Mouse (Mus musculus): Measurements from ENCODE around the gene Cyb5rl. TPM values are rescaled to one million over a fixed set of nuclear protein-coding genes. Genes with fewer than 3 reads are reported as not detected.
"Not testable (repeated sequence)": the region's sequence is repeated elsewhere in the genome, so short reads cannot be mapped to it uniquely, and the experiment has no call there.

The Cyb5rl gene
- total RNA-seq, 1 experiment: 9.3 TPM

DNA sequence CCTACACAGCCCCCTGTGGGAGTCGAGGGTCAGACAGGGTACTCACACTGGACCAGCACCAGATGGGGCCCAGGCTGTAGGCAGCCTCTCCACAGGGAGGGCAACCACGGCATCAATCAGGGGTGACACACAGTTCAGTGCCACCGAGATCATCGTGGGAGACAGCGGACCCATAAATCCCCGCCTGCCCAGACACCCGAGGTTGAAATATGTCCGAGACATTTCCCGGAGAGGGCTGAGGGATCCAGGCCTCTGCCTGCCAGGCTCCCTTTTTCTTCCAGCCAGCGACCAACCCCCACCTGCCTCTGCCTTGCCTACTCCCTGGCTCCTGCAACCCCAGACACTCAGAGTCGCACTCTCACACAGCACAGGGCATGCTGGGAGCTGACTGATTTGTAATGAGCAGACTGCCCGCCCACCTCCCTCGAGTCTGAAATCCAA lies 41.5 kb downstream of the Cyb5rl start:
- Histone ChIP-seq H3K4me1 (ENCODE audit: control insufficient read depth in 2 of 2, insufficient read depth in 2 of 2, low read length in 2 of 2, poor library complexity in 1 of 2) (peaks cover 0 to 8% of the 10 kb centered on the region in 2 experiments; a peak in 1 of 4 replicates), H3K4me3 (ENCODE audit: insufficient read depth in 1 of 2, low read depth in 1 of 2, low read length in 2 of 2, poor library complexity in 1 of 2, severe bottlenecking in 1 of 2) (peak overlapping the region; percentile 6 to 54; a peak in 3 of 4 replicates), H3K9me3 (ENCODE audit: control insufficient read depth, insufficient read depth, low read depth, low read length) (no peaks in the 10 kb centered on the region), H3K9ac (ENCODE audit: insufficient read depth, low read depth, low read length, poor library complexity, severe bottlenecking) (peak overlapping the region; percentile 43), H3K36me3 (ENCODE audit: control insufficient read depth, insufficient read depth, low read length, poor library complexity, severe bottlenecking) (no peaks in the 10 kb centered on the region), H3K27ac (ENCODE audit: insufficient read depth, low read depth, low read length, poor library complexity, severe bottlenecking) (no peak overlapping the region)
- in situ Hi-C loops (cut with MboI; ENCODE audit: low sequenced_read_pairs in 2 of 2, unreplicated experiment in 2 of 2): no loop called here
- TF ChIP-seq ZC3H11A (IDR thresholded peaks at IDR 0.05; ENCODE audit: borderline replicate concordance, low read depth, low read length) (no peak), MAFK (IDR thresholded peaks at IDR 0.05; ENCODE audit: insufficient read depth, low read depth, low read length) (no peak), CHD2 (IDR thresholded peaks at IDR 0.05; ENCODE audit: low read depth, low read length) (no peak), ZNF384 (IDR thresholded peaks at IDR 0.05; ENCODE audit: low read depth, low read length) (no peak), HCFC1 (IDR thresholded peaks at IDR 0.05; ENCODE audit: borderline replicate concordance, insufficient read depth, low read length) (no peak)
- no peak for DNase-seq (ENCODE audit: low read depth, low spot score)

DNA sequence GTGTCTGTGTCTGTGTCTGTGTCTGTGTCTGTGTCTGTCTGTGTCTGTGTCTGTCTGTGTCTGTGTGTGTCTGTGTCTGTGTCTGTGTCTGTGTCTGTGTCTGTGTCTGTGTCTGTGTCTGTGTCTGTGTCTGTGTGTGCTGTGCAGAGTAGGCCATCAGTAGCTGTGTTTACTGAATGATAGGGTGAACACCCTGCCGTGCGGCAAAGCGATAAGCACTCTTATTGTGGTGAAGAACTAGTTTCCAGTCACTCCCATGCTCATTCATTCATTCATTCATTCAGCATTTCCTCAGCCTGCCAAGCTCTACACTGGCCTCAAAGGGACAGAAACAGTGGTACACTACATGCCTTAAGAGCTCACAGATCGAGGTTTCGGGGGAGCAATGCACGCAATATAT lies 42.4 kb downstream of the Cyb5rl start:
- in situ Hi-C loops (cut with MboI; ENCODE audit: low sequenced_read_pairs in 2 of 2, unreplicated experiment in 2 of 2); H3K36me3 ChIP-seq (ENCODE audit: control insufficient read depth, insufficient read depth, low read length, poor library complexity, severe bottlenecking); H3K4me3 ChIP-seq (ENCODE audit: insufficient read depth in 1 of 2, low read depth in 1 of 2, low read length in 2 of 2, poor library complexity in 1 of 2, severe bottlenecking in 1 of 2); H3K4me1 ChIP-seq (ENCODE audit: control insufficient read depth in 2 of 2, insufficient read depth in 2 of 2, low read length in 2 of 2, poor library complexity in 1 of 2); H3K9ac ChIP-seq (ENCODE audit: insufficient read depth, low read depth, low read length, poor library complexity, severe bottlenecking); H3K9me3 ChIP-seq (ENCODE audit: control insufficient read depth, insufficient read depth, low read depth, low read length); DNase-seq (ENCODE audit: low read depth, low spot score); H3K27ac ChIP-seq (ENCODE audit: insufficient read depth, low read depth, low read length, poor library complexity, severe bottlenecking): not testable (repeated sequence)

DNA sequence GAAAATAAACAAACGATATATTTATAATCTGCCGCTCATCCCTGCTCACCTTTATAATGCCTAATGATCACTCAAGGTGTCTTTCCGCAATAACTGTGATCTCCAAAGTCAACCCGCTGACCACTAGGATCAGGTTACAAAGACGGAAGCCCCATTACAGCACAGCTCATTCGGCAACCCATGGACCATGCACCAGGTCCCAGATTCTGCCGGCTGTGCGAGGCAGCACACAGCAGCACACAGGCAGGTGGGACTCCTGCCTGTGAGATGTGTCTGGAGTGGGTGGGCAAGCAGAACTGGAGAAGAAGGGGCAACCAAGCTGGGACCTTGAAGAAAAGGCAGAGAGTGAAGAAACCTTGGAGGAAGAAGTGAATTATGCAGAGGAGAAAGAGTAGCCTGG lies 47.5 kb downstream of the Cyb5rl start:
- in situ Hi-C loops (cut with MboI; ENCODE audit: low sequenced_read_pairs in 2 of 2, unreplicated experiment in 2 of 2): no loop called here
- TF ChIP-seq MAFK (IDR thresholded peaks at IDR 0.05; ENCODE audit: insufficient read depth, low read depth, low read length) (no peak), ZNF384 (IDR thresholded peaks at IDR 0.05; ENCODE audit: low read depth, low read length) (no peak), CHD2 (IDR thresholded peaks at IDR 0.05; ENCODE audit: low read depth, low read length) (no peak), HCFC1 (IDR thresholded peaks at IDR 0.05; ENCODE audit: borderline replicate concordance, insufficient read depth, low read length) (no peak), ZC3H11A (IDR thresholded peaks at IDR 0.05; ENCODE audit: borderline replicate concordance, low read depth, low read length) (no peak)
- DNase-seq (ENCODE audit: low read depth, low spot score): no peak
- no peaks in the 10 kb centered on the region for H3K9me3 ChIP-seq (ENCODE audit: control insufficient read depth, insufficient read depth, low read depth, low read length)
- no peak overlapping the region for H3K27ac ChIP-seq (ENCODE audit: insufficient read depth, low read depth, low read length, poor library complexity, severe bottlenecking)
- H3K36me3 ChIP-seq (ENCODE audit: control insufficient read depth, insufficient read depth, low read length, poor library complexity, severe bottlenecking): no peaks in the 10 kb centered on the region
- no peak overlapping the region for H3K9ac ChIP-seq (ENCODE audit: insufficient read depth, low read depth, low read length, poor library complexity, severe bottlenecking)
- no peak overlapping the region for H3K4me3 ChIP-seq (ENCODE audit: insufficient read depth in 1 of 2, low read depth in 1 of 2, low read length in 2 of 2, poor library complexity in 1 of 2, severe bottlenecking in 1 of 2)
- peaks cover 0 to 1% of the 10 kb centered on the region in 2 experiments; a peak in 1 of 4 replicates for H3K4me1 ChIP-seq (ENCODE audit: control insufficient read depth in 2 of 2, insufficient read depth in 2 of 2, low read length in 2 of 2, poor library complexity in 1 of 2)

DNA sequence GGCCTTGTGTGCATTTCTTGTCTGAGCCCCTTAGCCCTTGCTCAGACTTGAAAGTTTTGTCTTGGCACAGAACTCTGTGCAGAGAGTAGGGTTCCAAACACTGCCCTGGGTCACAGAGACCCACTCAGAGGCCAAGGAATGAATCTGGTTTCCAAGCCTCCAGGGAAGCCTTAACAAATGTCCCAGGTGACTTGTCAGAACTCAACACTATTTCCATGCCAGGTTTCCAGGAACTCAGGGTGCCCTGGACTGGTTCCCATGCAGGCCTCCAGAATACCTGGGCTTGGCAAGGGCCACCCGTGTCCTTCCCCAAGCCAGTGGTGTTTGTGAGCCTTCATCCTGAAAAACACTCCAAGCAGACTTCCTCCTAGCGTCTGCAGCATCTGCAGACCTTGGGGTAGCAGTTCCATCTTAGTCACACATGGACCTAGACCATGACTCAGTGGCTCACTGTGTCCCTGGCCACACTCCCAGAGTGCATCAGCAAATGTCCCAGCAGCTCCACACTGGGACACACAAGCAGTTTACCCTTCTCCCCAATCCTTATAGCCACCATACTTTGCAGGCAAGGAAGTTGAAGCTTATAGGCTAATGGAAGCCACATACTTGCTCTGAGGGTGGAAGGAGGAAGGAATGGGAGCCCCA lies 51.1 kb downstream of the Cyb5rl start:
- Histone ChIP-seq H3K9ac (ENCODE audit: insufficient read depth, low read depth, low read length, poor library complexity, severe bottlenecking) (no peak overlapping the region), H3K9me3 (ENCODE audit: control insufficient read depth, insufficient read depth, low read depth, low read length) (no peaks in the 10 kb centered on the region), H3K27ac (ENCODE audit: insufficient read depth, low read depth, low read length, poor library complexity, severe bottlenecking) (no peak overlapping the region), H3K4me1 (ENCODE audit: control insufficient read depth in 2 of 2, insufficient read depth in 2 of 2, low read length in 2 of 2, poor library complexity in 1 of 2) (peaks cover 0 to 1% of the 10 kb centered on the region in 2 experiments; a peak in 1 of 4 replicates), H3K36me3 (ENCODE audit: control insufficient read depth, insufficient read depth, low read length, poor library complexity, severe bottlenecking) (no peaks in the 10 kb centered on the region), H3K4me3 (ENCODE audit: insufficient read depth in 1 of 2, low read depth in 1 of 2, low read length in 2 of 2, poor library complexity in 1 of 2, severe bottlenecking in 1 of 2) (no peak overlapping the region)
- no peak for DNase-seq (ENCODE audit: low read depth, low spot score)
- TF ChIP-seq HCFC1 (IDR thresholded peaks at IDR 0.05; ENCODE audit: borderline replicate concordance, insufficient read depth, low read length) (no peak), CHD2 (IDR thresholded peaks at IDR 0.05; ENCODE audit: low read depth, low read length) (no peak), ZNF384 (IDR thresholded peaks at IDR 0.05; ENCODE audit: low read depth, low read length) (no peak), ZC3H11A (IDR thresholded peaks at IDR 0.05; ENCODE audit: borderline replicate concordance, low read depth, low read length) (no peak), MAFK (IDR thresholded peaks at IDR 0.05; ENCODE audit: insufficient read depth, low read depth, low read length) (no peak)
- in situ Hi-C loops (cut with MboI; ENCODE audit: low sequenced_read_pairs in 2 of 2, unreplicated experiment in 2 of 2): no loop called here

DNA sequence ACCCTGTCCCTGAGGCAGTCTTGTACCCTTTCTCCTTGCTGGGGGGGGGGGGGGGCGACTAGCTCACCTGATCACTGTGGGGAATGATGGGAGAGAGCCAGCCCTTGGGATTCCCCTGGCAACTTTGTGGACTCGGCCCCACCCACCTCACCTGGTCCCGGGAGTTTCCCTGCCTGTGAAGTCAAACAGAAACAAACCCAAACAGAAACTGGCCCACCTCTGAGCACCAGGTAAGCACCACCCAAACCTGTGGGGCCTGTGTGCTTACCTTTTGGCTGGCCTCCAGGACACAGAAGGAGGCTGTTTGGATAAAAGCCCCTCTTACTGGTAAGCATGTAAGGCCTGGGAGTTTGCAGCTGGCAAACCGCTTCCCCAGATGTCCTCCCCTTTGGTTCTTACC lies 52.3 kb downstream of the Cyb5rl start:
- TF ChIP-seq CHD2 (IDR thresholded peaks at IDR 0.05; ENCODE audit: low read depth, low read length): no peak
- TF ChIP-seq MAFK (IDR thresholded peaks at IDR 0.05; ENCODE audit: insufficient read depth, low read depth, low read length): no peak
- no peak for TF ChIP-seq ZNF384 (IDR thresholded peaks at IDR 0.05; ENCODE audit: low read depth, low read length)
- no peak for TF ChIP-seq HCFC1 (IDR thresholded peaks at IDR 0.05; ENCODE audit: borderline replicate concordance, insufficient read depth, low read length)
- no peak for TF ChIP-seq ZC3H11A (IDR thresholded peaks at IDR 0.05; ENCODE audit: borderline replicate concordance, low read depth, low read length)
- Histone ChIP-seq H3K9me3 (ENCODE audit: control insufficient read depth, insufficient read depth, low read depth, low read length) (no peaks in the 10 kb centered on the region), H3K27ac (ENCODE audit: insufficient read depth, low read depth, low read length, poor library complexity, severe bottlenecking) (no peak overlapping the region), H3K36me3 (ENCODE audit: control insufficient read depth, insufficient read depth, low read length, poor library complexity, severe bottlenecking) (no peaks in the 10 kb centered on the region), H3K4me1 (ENCODE audit: control insufficient read depth in 2 of 2, insufficient read depth in 2 of 2, low read length in 2 of 2, poor library complexity in 1 of 2) (peaks cover 0 to 1% of the 10 kb centered on the region in 2 experiments; a peak in 2 of 4 replicates), H3K4me3 (ENCODE audit: insufficient read depth in 1 of 2, low read depth in 1 of 2, low read length in 2 of 2, poor library complexity in 1 of 2, severe bottlenecking in 1 of 2) (no peak overlapping the region), H3K9ac (ENCODE audit: insufficient read depth, low read depth, low read length, poor library complexity, severe bottlenecking) (no peak overlapping the region)
- no peak for DNase-seq (ENCODE audit: low read depth, low spot score)
- in situ Hi-C loops (cut with MboI; ENCODE audit: low sequenced_read_pairs in 2 of 2, unreplicated experiment in 2 of 2): no loop called here

Measured in ES-E14 (cell line).